Mouse (Mus musculus) cerebellum, postnatal 4 days (tissue): Measurements from ENCODE around the gene Plekhd1.

Experiments
- DNase-seq, 2 experiments: peaks; one replicate each; pipeline ENCODE4 v3.0.0; 2022; ENCODE audit warnings: low spot score in 2 of 2, mixed read lengths in 1 of 2

Gene Plekhd1

GRCm38 (mm10) chr12:80692269-80692972 is at the start of gene Plekhd1:
Gene Plekhd1 (plus strand): TSS chr12:80692591.
- DNase-seq: peak in 1 of 2 experiments; percentile 26

GRCm38 (mm10) chr12:80642725-80643692 is 49.4 kb upstream of the Plekhd1 start:
- DNase-seq: peak; percentile 21 to 66

- peak; percentile 67 to 89 for DNase-seq
Measured at GRCm38 (mm10) chr12:80643693-80644505, 48.5 kb upstream of the Plekhd1 start, which contains the start of the genes Slc39a9 and Erh. Gene Slc39a9 (plus strand): TSS chr12:80643883. Gene Erh (minus strand): TSS chr12:80644341.

- DNase-seq: no peak
Measured at GRCm38 (mm10) chr12:80644506-80644868, 47.9 kb upstream of the Plekhd1 start.

GRCm38 (mm10) chr12:80646377-80646776 is 46.0 kb upstream of the Plekhd1 start:
- DNase-seq: no peak

- no peak for DNase-seq
Measured at GRCm38 (mm10) chr12:80653951-80654658, 38.3 kb upstream of the Plekhd1 start.

GRCm38 (mm10) chr12:80654659-80655025 is 37.7 kb upstream of the Plekhd1 start:
- no peak for DNase-seq

- DNase-seq: no peak
Measured at GRCm38 (mm10) chr12:80658661-80659060, 33.7 kb upstream of the Plekhd1 start.

- no peak for DNase-seq
Measured at GRCm38 (mm10) chr12:80662322-80662721, 30.1 kb upstream of the Plekhd1 start.

- no peak for DNase-seq
Measured at GRCm38 (mm10) chr12:80663935-80664334, 28.5 kb upstream of the Plekhd1 start.

- DNase-seq: no peak
Measured at GRCm38 (mm10) chr12:80668391-80668790, 24.0 kb upstream of the Plekhd1 start.

GRCm38 (mm10) chr12:80673170-80673569 is 19.2 kb upstream of the Plekhd1 start:
- peak in 1 of 2 experiments; percentile 53 for DNase-seq

- peak in 1 of 2 experiments; percentile 24 for DNase-seq
Measured at GRCm38 (mm10) chr12:80681340-80681739, 11.1 kb upstream of the Plekhd1 start.

GRCm38 (mm10) chr12:80683554-80683953 is 8.8 kb upstream of the Plekhd1 start:
- no peak for DNase-seq

GRCm38 (mm10) chr12:80684316-80684715 is 8.1 kb upstream of the Plekhd1 start:
- DNase-seq: no peak

- DNase-seq: peak in 1 of 2 experiments; percentile 45
Measured at GRCm38 (mm10) chr12:80687788-80688211, 4.6 kb upstream of the Plekhd1 start.

- DNase-seq: no peak
Measured at GRCm38 (mm10) chr12:80689696-80690095, 2.7 kb upstream of the Plekhd1 start.

- DNase-seq: no peak
Measured at GRCm38 (mm10) chr12:80691671-80692091, 710 bp upstream of the Plekhd1 start.

- DNase-seq: no peak
Measured at GRCm38 (mm10) chr12:80693700-80694099, 1.3 kb downstream of the Plekhd1 start.

GRCm38 (mm10) chr12:80695004-80695403 is 2.6 kb downstream of the Plekhd1 start:
- DNase-seq: no peak
